Comparison of ENCODE assay signal across 9 mouse cellular contexts in the genomic region with DNA sequence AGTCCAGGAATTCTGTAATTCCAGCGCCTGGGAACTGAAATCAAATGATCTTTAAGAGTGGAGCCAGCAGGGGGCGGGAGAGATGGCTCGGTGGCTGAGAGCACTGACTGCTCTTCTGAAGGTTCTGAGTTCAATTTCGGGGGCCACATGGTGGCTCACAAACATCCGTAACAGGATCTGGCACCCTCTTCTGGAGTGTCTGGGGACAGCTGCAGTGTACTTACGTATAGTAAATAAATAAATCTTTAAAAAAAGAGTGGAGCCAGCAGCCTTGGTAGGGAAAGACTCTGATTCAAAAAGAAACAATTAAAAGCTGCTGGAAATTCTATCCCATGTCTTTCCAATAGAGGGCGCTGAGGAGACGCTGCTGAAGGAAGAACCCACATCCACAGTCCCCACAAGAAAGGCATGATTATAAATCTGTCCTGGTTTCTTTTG. TPM values are rescaled to one million over a fixed set of nuclear protein-coding genes. Genes with fewer than 3 reads are reported as not detected.
DNase-seq lines count a peak whose midpoint lies in the region; TF ChIP-seq lines count a peak whose summit lies in the region.
"Had no signal": no experiment of that assay in that cellular context is flagged by ENCODE, and none has a peak within 500 bp of the region (broad histone marks: within the 10 kb centered on the region; RNA-seq: fewer than 3 reads in every experiment).

No protein-coding gene starts in this region.

- H3K4me1 ChIP-seq in small intestine, adult 2 months (ENCODE audit: control insufficient read depth, insufficient read depth, insufficient read length, low read length) = no peaks in the 10 kb centered on the region

- no peak overlapping the region for H3K27ac ChIP-seq in small intestine, adult 2 months (ENCODE audit: insufficient read depth, low read depth, low read length)
- H3K27ac ChIP-seq: limb, embryonic 13.5 days had no signal

- WGBS in small intestine, adult 2 months = 8% methylated on average over 8 of the region's 8 CpGs

- H3K27me3 ChIP-seq in small intestine, adult 2 months (ENCODE audit: control insufficient read depth, insufficient read depth, low read length) = no peaks in the 10 kb centered on the region
- H3K27me3 ChIP-seq: limb, embryonic 13.5 days had no signal

- H3K36me3 ChIP-seq in small intestine, adult 2 months (ENCODE audit: control insufficient read depth, insufficient read depth, low read length) = no peaks in the 10 kb centered on the region
- H3K36me3 ChIP-seq: limb, embryonic 13.5 days had no signal

- intact Hi-C loops in gastrocnemius, postnatal 14 days (cut with DNase I; ENCODE audit: low total_unique reads) = no loop called here

- no peak overlapping the region for H3K4me3 ChIP-seq in small intestine, adult 2 months (ENCODE audit: low read depth, low read length)
- H3K4me3 ChIP-seq: limb, embryonic 13.5 days had no signal

- DNase-seq in gastrocnemius, postnatal 14 days = peak; percentile 24
- DNase-seq in gastrocnemius, postnatal 25 days = no peak
- DNase-seq in right cerebral cortex, postnatal 14 days = peak; percentile 47
- no peak for DNase-seq in right cerebral cortex, postnatal 4 days
- DNase-seq in cerebellum, adult 9-10 months = peak; percentile 70
- peak; percentile 65 for DNase-seq in kidney, postnatal 10 days
- DNase-seq in right cerebral cortex, postnatal 25 days = no peak

- TF ChIP-seq POLR2A in small intestine, adult 2 months (IDR thresholded peaks at IDR 0.05; ENCODE audit: low read depth, low read length) = no peak

- TF ChIP-seq CTCF in small intestine, adult 2 months (IDR thresholded peaks at IDR 0.05; ENCODE audit: extremely low read depth, insufficient read length, insufficient replicate concordance, low read depth, low read length) = peak; percentile 45; the same call in 1 of the 2 replicates

RNA-seq across cellular contexts. Expression of gene Slc29a2, which starts 8.7 kb away (rescaled TPM):
- total RNA-seq in gastrocnemius, postnatal 14 days (2021) = 1 to 10 TPM; 4.9 to 6.5 TPM
- total RNA-seq in gastrocnemius, postnatal 25 days (2021) = 10 to 100 TPM in 1 of 2 experiments, 1 to 10 TPM in 1; 7.9 to 11.6 TPM
- 2.6 and 4.4 TPM in 2 replicates for polyA plus RNA-seq in small intestine, adult 2 months (2012; rRNA removed)

RNA-seq across cellular contexts. Expression of gene B4gat1, which starts 23.6 kb away (rescaled TPM):
- total RNA-seq in gastrocnemius, postnatal 14 days (2021) = 10 to 100 TPM; 20.4 to 23.7 TPM
- total RNA-seq in gastrocnemius, postnatal 25 days (2021) = 10 to 100 TPM; 17.9 to 20.1 TPM
- polyA plus RNA-seq in small intestine, adult 2 months (2012; rRNA removed) = 11.4 and 18.1 TPM in 2 replicates

RNA-seq across cellular contexts. Expression of gene AC124502.3, which starts 23.7 kb away (rescaled TPM):
- total RNA-seq in gastrocnemius, postnatal 14 days (2021) = under 1 TPM; 0.43 to 0.89 TPM
- total RNA-seq in gastrocnemius, postnatal 25 days (2021) = 1 to 10 TPM in 1 of 2 experiments, under 1 TPM in 1; 0.26 to 1.4 TPM
- 0.99 and 1.2 TPM in 2 replicates for polyA plus RNA-seq in small intestine, adult 2 months (2012; rRNA removed)

RNA-seq across cellular contexts. Expression of gene Npas4, which starts 24.9 kb away (rescaled TPM):
- total RNA-seq in gastrocnemius, postnatal 14 days (2021) = not detected
- total RNA-seq in gastrocnemius, postnatal 25 days (2021) = not detected
- polyA plus RNA-seq in small intestine, adult 2 months (2012; rRNA removed) = 0.96 and 1.1 TPM in 2 replicates
- polyA plus RNA-seq: limb, embryonic 13.5 days had no signal

RNA-seq across cellular contexts. Expression of gene Brms1, which starts 26.2 kb away (rescaled TPM):
- total RNA-seq in gastrocnemius, postnatal 14 days (2021) = 10 to 100 TPM; 11.1 to 11.3 TPM
- 10 to 100 TPM; 11.6 to 12.6 TPM for total RNA-seq in gastrocnemius, postnatal 25 days (2021)
- 22.5 and 47.0 TPM in 2 replicates for polyA plus RNA-seq in small intestine, adult 2 months (2012; rRNA removed)

Comparison
In these comparisons a context has a peak if more than half of its experiments do, and no peak if none do; other contexts are left out.
1. DNase-seq: peak in gastrocnemius, postnatal 14 days (single experiment), right cerebral cortex, postnatal 14 days (single experiment), cerebellum, adult 9-10 months (single experiment) and kidney, postnatal 10 days (single experiment); none in gastrocnemius, postnatal 25 days (single experiment), right cerebral cortex, postnatal 4 days (single experiment) and right cerebral cortex, postnatal 25 days (single experiment).